Mouse (Mus musculus) MEL (cell line): Measurements from ENCODE around the gene Lce3a. TPM values are rescaled to one million over a fixed set of nuclear protein-coding genes. Genes with fewer than 3 reads are reported as not detected.

Source experiments
- DNase-seq: peaks from one replicate; pipeline ENCODE4 v3.0.0; 2011; ENCODE audit warnings: low read depth, low spot score
- H3K27ac ChIP-seq: 2 replicates; pipeline ENCODE4 v1.5.1; 2012; ENCODE audit warnings: low read depth, mild to moderate bottlenecking, control low read depth, low read length, moderate library complexity; ENCODE audit not compliant: control insufficient read depth
- H3K27me3 ChIP-seq, 2 experiments: fragments of 150-350 bp in 1 of 2; sonication (generic) in 1 of 2; 2 replicates each; pipeline ENCODE4 v1.6.1; 2012; ENCODE audit warnings: low read length in 2 of 2, mild to moderate bottlenecking in 2 of 2, improper control_type of control experiment in 1 of 2, moderate library complexity in 1 of 2; ENCODE audit not compliant: insufficient read depth in 2 of 2, control insufficient read depth in 1 of 2
- H3K36me3 ChIP-seq, 2 experiments: 2 replicates each; pipeline ENCODE4 v1.6.1; 2012 to 2014; ENCODE audit warnings: low read length in 2 of 2, improper control_type of control experiment in 1 of 2, inconsistent platforms in 1 of 2, mild to moderate bottlenecking in 1 of 2; ENCODE audit not compliant: insufficient read depth in 2 of 2, control insufficient read depth in 1 of 2
- H3K4me1 ChIP-seq, 2 experiments: fragments of 150-350 bp in 1 of 2; sonication (generic) in 1 of 2; 2 replicates each; pipeline ENCODE4 v1.6.1; 2012; ENCODE audit warnings: low read length in 2 of 2, improper control_type of control experiment in 1 of 2, mild to moderate bottlenecking in 1 of 2; ENCODE audit not compliant: insufficient read depth in 2 of 2, control insufficient read depth in 1 of 2
- H3K4me3 ChIP-seq, 2 experiments: fragments of 150-350 bp in 1 of 2; sonication (generic) in 1 of 2; 2 replicates each; pipeline ENCODE4 v1.5.1; 2012; ENCODE audit warnings: low read depth in 2 of 2, low read length in 2 of 2, mild to moderate bottlenecking in 2 of 2, moderate library complexity in 2 of 2, control low read depth in 1 of 2, improper control_type of control experiment in 1 of 2; ENCODE audit not compliant: control insufficient read depth in 1 of 2, insufficient read depth in 1 of 2
- H3K79me2 ChIP-seq: 2 replicates; pipeline ENCODE4 v1.6.1; 2012; ENCODE audit warnings: mild to moderate bottlenecking, low read length, moderate library complexity; ENCODE audit not compliant: control insufficient read depth, poor library complexity, insufficient read depth
- H3K9ac ChIP-seq: 2 replicates; pipeline ENCODE4 v1.6.1; 2012; ENCODE audit warnings: low read depth, mild to moderate bottlenecking, control low read depth, low read length, moderate library complexity; ENCODE audit not compliant: control insufficient read depth, poor library complexity, severe bottlenecking
- H3K9me3 ChIP-seq: fragments of 150-350 bp; sonication (generic); replicated peaks from 2 replicates; pipeline ENCODE4 v1.6.1; 2012; ENCODE audit warnings: mild to moderate bottlenecking, low read length, improper control_type of control experiment, moderate library complexity; ENCODE audit not compliant: insufficient read depth
- CHD1 ChIP-seq: IDR thresholded peaks from 2 replicates; pipeline ENCODE4 v1.6.1; 2012; ENCODE audit warnings: low read depth, mild to moderate bottlenecking, inconsistent platforms, low read length, improper control_type of control experiment
- CHD2 ChIP-seq: IDR thresholded peaks from 2 replicates; pipeline ENCODE4 v1.6.1; 2011; ENCODE audit warnings: low read length, improper control_type of control experiment
- CTCF ChIP-seq, 3 experiments: IDR thresholded peaks in 2 of 3; conservative IDR thresholded peaks in 1 of 3; 2 replicates each; pipeline ENCODE4 v1.5.1; 2011 to 2012; ENCODE audit warnings: low read length in 3 of 3, low read depth in 2 of 3, mild to moderate bottlenecking in 2 of 3, improper control_type of control experiment in 1 of 3, inconsistent platforms in 1 of 3, mixed read lengths in 1 of 3, moderate library complexity in 1 of 3; ENCODE audit not compliant: control insufficient read depth in 1 of 3, insufficient read depth in 1 of 3, poor library complexity in 1 of 3, severe bottlenecking in 1 of 3
- E2F4 ChIP-seq: IDR thresholded peaks from 2 replicates; pipeline ENCODE4 v1.6.1; 2011; ENCODE audit warnings: low read depth, low read length, improper control_type of control experiment, borderline replicate concordance
- ELF1 ChIP-seq: IDR thresholded peaks from 2 replicates; pipeline ENCODE4 v1.6.1; 2014; ENCODE audit warnings: low read depth, mild to moderate bottlenecking, inconsistent platforms, low read length, improper control_type of control experiment, moderate library complexity
- ETS1 ChIP-seq: IDR thresholded peaks from 2 replicates; pipeline ENCODE4 v1.6.1; 2012; ENCODE audit warnings: low read depth, mild to moderate bottlenecking, inconsistent platforms, low read length, improper control_type of control experiment, moderate library complexity
- GABPA ChIP-seq: IDR thresholded peaks from 2 replicates; pipeline ENCODE4 v1.6.1; 2012; ENCODE audit warnings: low read depth, mild to moderate bottlenecking, inconsistent platforms, low read length, improper control_type of control experiment, moderate library complexity
- HCFC1 ChIP-seq: IDR thresholded peaks from 2 replicates; pipeline ENCODE4 v1.6.1; 2012; ENCODE audit warnings: low read depth, mild to moderate bottlenecking, inconsistent platforms, low read length, improper control_type of control experiment, moderate library complexity
- KAT2A ChIP-seq: conservative IDR thresholded peaks from 2 replicates; pipeline ENCODE4 v1.6.1; 2012; ENCODE audit warnings: low read depth, low read length, improper control_type of control experiment, inconsistent platforms
- MAZ ChIP-seq: IDR thresholded peaks from 2 replicates; pipeline ENCODE4 v1.6.1; 2012; ENCODE audit warnings: low read depth, mild to moderate bottlenecking, inconsistent platforms, low read length, improper control_type of control experiment
- MEF2A ChIP-seq: IDR thresholded peaks from 2 replicates; pipeline ENCODE4 v1.6.1; 2014; ENCODE audit warnings: low read depth, mild to moderate bottlenecking, inconsistent platforms, low read length, improper control_type of control experiment; ENCODE audit not compliant: poor library complexity, insufficient replicate concordance, severe bottlenecking; ENCODE audit errors: extremely low read depth
- MXI1 ChIP-seq: IDR thresholded peaks from 2 replicates; pipeline ENCODE4 v1.6.1; 2011; ENCODE audit warnings: mild to moderate bottlenecking, low read depth, low read length, improper control_type of control experiment
- MYC ChIP-seq: IDR thresholded peaks from 2 replicates; pipeline ENCODE4 v1.6.1; 2011; ENCODE audit warnings: low read depth, mild to moderate bottlenecking, low read length, improper control_type of control experiment, moderate library complexity
- NELFE ChIP-seq: IDR thresholded peaks from 2 replicates; pipeline ENCODE4 v1.6.1; 2011; ENCODE audit warnings: low read depth, low read length, improper control_type of control experiment
- POLR2A ChIP-seq, 2 experiments: IDR thresholded peaks; 2 replicates each; pipeline ENCODE4 v1.6.1; 2011 to 2012; ENCODE audit warnings: low read length in 2 of 2, mild to moderate bottlenecking in 2 of 2, control low read depth in 1 of 2, improper control_type of control experiment in 1 of 2, low read depth in 1 of 2, moderate library complexity in 1 of 2; ENCODE audit not compliant: control insufficient read depth in 1 of 2, insufficient read depth in 1 of 2, poor library complexity in 1 of 2
- POLR2AphosphoS2 ChIP-seq: IDR thresholded peaks from 2 replicates; pipeline ENCODE4 v1.6.1; 2011; ENCODE audit warnings: low read length, improper control_type of control experiment
- RCOR1 ChIP-seq: IDR thresholded peaks from 2 replicates; pipeline ENCODE4 v1.6.1; 2012; ENCODE audit warnings: low read depth, mild to moderate bottlenecking, inconsistent platforms, low read length, improper control_type of control experiment
- SIN3A ChIP-seq: IDR thresholded peaks from 2 replicates; pipeline ENCODE4 v1.6.1; 2012; ENCODE audit warnings: low read length, improper control_type of control experiment, inconsistent platforms
- SMC3 ChIP-seq: IDR thresholded peaks from 2 replicates; pipeline ENCODE4 v1.6.1; 2011; ENCODE audit warnings: low read depth, low read length, improper control_type of control experiment
- TAL1 ChIP-seq: IDR thresholded peaks from 2 replicates; pipeline ENCODE4 v1.6.1; 2012; ENCODE audit warnings: mild to moderate bottlenecking, inconsistent platforms, low read length, moderate library complexity, mixed read lengths
- ZKSCAN1 ChIP-seq: IDR thresholded peaks from 2 replicates; pipeline ENCODE4 v1.6.1; 2012; ENCODE audit warnings: low read depth, mild to moderate bottlenecking, inconsistent platforms, low read length, improper control_type of control experiment, moderate library complexity
- ZMIZ1 ChIP-seq: IDR thresholded peaks from 2 replicates; pipeline ENCODE4 v1.6.1; 2012; ENCODE audit warnings: low read depth, mild to moderate bottlenecking, inconsistent platforms, low read length, improper control_type of control experiment, moderate library complexity
- polyA plus RNA-seq, 2 experiments: library from polyadenylated mRNA; stranded (reverse) in 1 of 2; unstranded in 1 of 2; fragments of >175 nt in 1 of 2; fragments of >200 nt in 1 of 2; gene quantifications; 2 replicates each; pipeline versions ENCODE4 v1.2.1 to v1.2.4; 2012; ENCODE audit warnings: low replicate concordance in 2 of 2, low read depth in 1 of 2; ENCODE audit not compliant: insufficient read length in 2 of 2, insufficient read depth in 1 of 2, missing spikeins in 1 of 2
- total RNA-seq: library from RNA; depleted of rRNA; stranded (reverse); fragments of 300-350 nt; gene quantifications from 2 replicates; pipeline ENCODE4 v1.2.3, GENCODE M21; 2012; rRNA removed

The Lce3a gene
- not detected in 2 replicates for total RNA-seq
- not detected for polyA plus RNA-seq

GRCm38 (mm10) chr3:92926130-92926529 lies at the start of gene Lce3a:
Gene Lce3a, minus strand, starts transcription at chr3:92926230.
- no peak for TF ChIP-seq CHD1
- TF ChIP-seq ZKSCAN1, result no peak
- no peak for TF ChIP-seq E2F4
- no peak for TF ChIP-seq KAT2A
- no peak for TF ChIP-seq CHD2
- no peak for TF ChIP-seq MXI1
- TF ChIP-seq GABPA, result no peak
- no peak for TF ChIP-seq TAL1
- no peak for TF ChIP-seq CTCF (IDR thresholded peaks at IDR 0.05 in 2 of 3, conservative IDR thresholded peaks at IDR 0.05 in 1 of 3; ENCODE audit: control insufficient read depth in 1 of 3, insufficient read depth in 1 of 3, low read depth in 2 of 3, low read length in 3 of 3, poor library complexity in 1 of 3, severe bottlenecking in 1 of 3)
- no peak for TF ChIP-seq MYC
- H3K36me3 ChIP-seq, result no peaks in the 10 kb centered on the region
- H3K9me3 ChIP-seq, result no peaks in the 10 kb centered on the region
- H3K27ac ChIP-seq, result no peak within 1 kb of the TSS
- no peak for DNase-seq
- H3K9ac ChIP-seq, result no peak within 1 kb of the TSS
- H3K79me2 ChIP-seq, result no peaks in the 10 kb centered on the region
- no peaks in the 10 kb centered on the region for H3K27me3 ChIP-seq
- no peak within 1 kb of the TSS for H3K4me3 ChIP-seq
- no peaks in the 10 kb centered on the region for H3K4me1 ChIP-seq

GRCm38 (mm10) chr3:92966761-92967160 lies 40.7 kb upstream of the Lce3a start, which contains the start of gene Lce3e:
Gene Lce3e, plus strand, starts transcription at chr3:92967061.
- H3K27ac ChIP-seq, result no peak within 1 kb of the TSS
- H3K4me1 ChIP-seq, result no peaks in the 10 kb centered on the region
- no peaks in the 10 kb centered on the region for H3K9me3 ChIP-seq
- no peaks in the 10 kb centered on the region for H3K36me3 ChIP-seq
- H3K4me3 ChIP-seq, result no peak within 1 kb of the TSS
- no peak for TF ChIP-seq SIN3A
- TF ChIP-seq HCFC1, result no peak
- TF ChIP-seq MXI1, result no peak
- TF ChIP-seq POLR2AphosphoS2, result no peak
- no peak for TF ChIP-seq MEF2A
- TF ChIP-seq CTCF (IDR thresholded peaks at IDR 0.05 in 2 of 3, conservative IDR thresholded peaks at IDR 0.05 in 1 of 3; ENCODE audit: control insufficient read depth in 1 of 3, insufficient read depth in 1 of 3, low read depth in 2 of 3, low read length in 3 of 3, poor library complexity in 1 of 3, severe bottlenecking in 1 of 3), result no peak
- TF ChIP-seq NELFE, result no peak
- no peak for TF ChIP-seq SMC3
- TF ChIP-seq KAT2A, result no peak
- TF ChIP-seq CHD1, result no peak
- TF ChIP-seq ELF1, result no peak
- TF ChIP-seq ZMIZ1, result no peak
- no peak for TF ChIP-seq MAZ
- no peak for TF ChIP-seq POLR2A (IDR thresholded peaks at IDR 0.05; ENCODE audit: control insufficient read depth in 1 of 2, insufficient read depth in 1 of 2, low read depth in 1 of 2, low read length in 2 of 2, poor library complexity in 1 of 2)
- TF ChIP-seq ETS1, result no peak
- no peak for TF ChIP-seq RCOR1
- TF ChIP-seq GABPA, result no peak
- H3K27me3 ChIP-seq, result no peaks in the 10 kb centered on the region
- no peak for DNase-seq
- no peaks in the 10 kb centered on the region for H3K79me2 ChIP-seq
- H3K9ac ChIP-seq, result no peak within 1 kb of the TSS
